Mouse (Mus musculus) frontal cortex, adult 2 months (tissue): Measurements from ENCODE around the gene Tns4. TPM values are rescaled to one million over a fixed set of nuclear protein-coding genes. Genes with fewer than 3 reads are reported as not detected.

ENCODE experiments used
- DNase-seq, 2 experiments: peaks; one replicate each; pipeline ENCODE4 v3.0.0; 2022; ENCODE audit warnings: low spot score in 1 of 2; ENCODE audit errors: extremely low spot score in 1 of 2
- polyA plus RNA-seq: library from polyadenylated mRNA; depleted of rRNA; stranded (reverse); fragments of >200 nt; gene quantifications from 2 replicates; pipeline ENCODE4 v1.2.3, GENCODE M21; 2012; rRNA removed

Gene Tns4
- polyA plus RNA-seq, 1 experiment, result 0.34 TPM

- peak; percentile 96 to 100 for DNase-seq
Measured at GRCm38 (mm10) chr11:99023500-99024467, 65.3 kb downstream of the Tns4 start, which contains the start of gene Top2a. Gene Top2a (minus strand): TSS chr11:99024189.

GRCm38 (mm10) chr11:99023094-99023493 lies 66.0 kb downstream of the Tns4 start:
- DNase-seq, result no peak

DNA sequence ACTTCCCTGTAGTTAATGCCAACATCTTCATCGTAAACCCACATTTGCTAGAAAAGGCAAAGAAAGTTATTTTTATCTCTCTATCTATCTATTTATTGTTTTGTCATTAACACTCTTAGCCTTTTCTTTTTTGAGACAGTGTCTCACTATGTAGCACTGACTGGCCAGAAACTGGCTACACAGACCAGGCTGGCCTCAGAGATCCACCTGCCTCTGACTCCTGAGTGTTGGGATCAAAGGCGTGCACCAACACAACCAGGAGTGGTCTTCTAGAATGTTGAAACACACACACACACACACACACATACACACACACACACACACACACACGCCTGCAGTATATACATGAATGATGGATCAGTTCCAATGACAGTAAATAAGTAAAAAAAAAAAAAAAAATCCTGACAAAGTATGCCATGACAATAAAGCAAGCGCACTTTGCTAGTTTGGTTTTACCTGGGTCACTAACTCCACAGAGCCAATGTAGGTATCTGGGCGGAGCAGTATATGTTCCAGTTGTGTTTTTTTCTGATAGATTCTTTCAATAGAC lies 66.6 kb downstream of the Tns4 start:
- DNase-seq, result no peak

DNA sequence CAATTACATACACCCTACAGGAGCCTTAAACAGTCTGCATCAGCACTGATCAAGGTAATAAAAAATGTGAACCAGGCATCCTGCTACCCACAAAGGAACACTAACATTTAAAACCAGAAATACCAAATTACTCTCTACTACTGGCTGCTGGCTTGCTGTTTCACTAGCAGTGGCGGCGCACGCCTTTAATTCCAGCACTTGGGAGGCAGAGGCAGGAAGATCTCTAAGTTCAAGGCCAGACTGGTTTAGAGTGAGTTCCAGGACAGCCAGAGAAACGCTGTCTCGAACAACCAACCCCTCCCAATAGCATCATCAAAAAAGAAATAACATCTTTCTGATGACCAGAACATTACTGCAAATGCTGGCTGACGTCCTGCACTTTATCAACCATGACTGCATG lies 69.3 kb downstream of the Tns4 start:
- DNase-seq, result no peak

Other genes with a start within 250 kb of the Tns4 start
- 26.3 and 26.7 TPM in 2 replicates for gene Wipf2, start 225.7 kb downstream of the Tns4 start, polyA plus RNA-seq
- 0.62 and 0.67 TPM in 2 replicates for gene Cdc6, start 181.5 kb downstream of the Tns4 start, polyA plus RNA-seq
- gene Rara, start 161.5 kb downstream of the Tns4 start, polyA plus RNA-seq, result 6.4 and 7.9 TPM in 2 replicates
- 2.9 and 3.3 TPM in 2 replicates for gene Gjd3, start 106.3 kb downstream of the Tns4 start, polyA plus RNA-seq
- gene Top2a, start 65.1 kb downstream of the Tns4 start, polyA plus RNA-seq, result 2.1 and 3.1 TPM in 2 replicates
- gene Igfbp4, start 48.1 kb downstream of the Tns4 start, polyA plus RNA-seq, result 64.3 and 86.3 TPM in 2 replicates
- 0.14 and 0.19 TPM in 2 replicates for gene Ccr7, start 65.8 kb upstream of the Tns4 start, polyA plus RNA-seq
- 93.5 and 97.6 TPM in 2 replicates for gene Smarce1, start 141.7 kb upstream of the Tns4 start, polyA plus RNA-seq
- gene Krt222, start 154.8 kb upstream of the Tns4 start, polyA plus RNA-seq, result 21.4 and 22.9 TPM in 2 replicates
- gene Krt24, start 196.0 kb upstream of the Tns4 start, polyA plus RNA-seq, result not detected in 2 replicates
- gene Krt25, start 233.6 kb upstream of the Tns4 start, polyA plus RNA-seq, result 0.06 and 0.15 TPM in 2 replicates
- gene Krt26, start 248.7 kb upstream of the Tns4 start, polyA plus RNA-seq, result 0.06 TPM in 1 of 2 replicates, not detected in the other